Mouse (Mus musculus) hindbrain, embryonic 10.5 days (tissue): Measurements from ENCODE around the gene Net1. TPM values are rescaled to one million over a fixed set of nuclear protein-coding genes. Genes with fewer than 3 reads are reported as not detected.
"Not testable (repeated sequence)": the region's sequence is repeated elsewhere in the genome, so short reads cannot be mapped to it uniquely, and the experiment has no call there.

Experiments
- DNase-seq: peaks from one replicate; pipeline ENCODE4 v3.0.0-alpha.2; 2017; ENCODE audit warnings: low spot score
- H3K27ac ChIP-seq: fragments of 300-500 bp; sonication (generic); 2 replicates; pipeline ENCODE4 v1.5.1; 2016; ENCODE audit warnings: mild to moderate bottlenecking, moderate library complexity
- H3K27me3 ChIP-seq: fragments of 300-500 bp; sonication (generic); 2 replicates; pipeline ENCODE4 v1.6.1; 2016; ENCODE audit warnings: mild to moderate bottlenecking; ENCODE audit not compliant: poor library complexity, insufficient read depth, severe bottlenecking
- H3K36me3 ChIP-seq: fragments of 300-500 bp; sonication (generic); 2 replicates; pipeline ENCODE4 v1.6.1; 2016; ENCODE audit warnings: mild to moderate bottlenecking, moderate library complexity
- H3K4me1 ChIP-seq: fragments of 300-500 bp; sonication (generic); replicated peaks from 2 replicates; pipeline ENCODE4 v1.6.1; 2016; ENCODE audit warnings: mild to moderate bottlenecking
- H3K4me3 ChIP-seq: fragments of 300-500 bp; sonication (generic); 2 replicates; pipeline ENCODE4 v1.5.1; 2016; ENCODE audit warnings: mild to moderate bottlenecking, moderate library complexity
- H3K9me3 ChIP-seq: fragments of 300-500 bp; sonication (generic); 2 replicates; pipeline ENCODE4 v1.6.1; 2016; ENCODE audit warnings: mild to moderate bottlenecking, moderate library complexity
- WGBS: fragments of 180-500 bp; shearing (Covaris S2); methylation state at CpG from one replicate; pipeline ENCODE4 v1.1.7; 2016; 5-methylcytosine and 5-hydroxymethylcytosine counted together
- polyA plus RNA-seq: library from polyadenylated mRNA; unstranded; fragments of >200 nt; fragmentation: Nextera tagmentation; extraction: Ambion mirVana; gene quantifications from 2 replicates; pipeline ENCODE4 v1.2.1, GENCODE M21; 2016

Net1 gene
- polyA plus RNA-seq, 1 experiment from 2014 or later = 40.3 TPM

GRCm38 (mm10) chr13:3899301-3899700 is 18.7 kb downstream of the Net1 start:
- peaks cover 47% of the 10 kb centered on the region for H3K36me3 ChIP-seq
- 94% methylated on average over 9 of the region's 9 CpGs for WGBS

DNA sequence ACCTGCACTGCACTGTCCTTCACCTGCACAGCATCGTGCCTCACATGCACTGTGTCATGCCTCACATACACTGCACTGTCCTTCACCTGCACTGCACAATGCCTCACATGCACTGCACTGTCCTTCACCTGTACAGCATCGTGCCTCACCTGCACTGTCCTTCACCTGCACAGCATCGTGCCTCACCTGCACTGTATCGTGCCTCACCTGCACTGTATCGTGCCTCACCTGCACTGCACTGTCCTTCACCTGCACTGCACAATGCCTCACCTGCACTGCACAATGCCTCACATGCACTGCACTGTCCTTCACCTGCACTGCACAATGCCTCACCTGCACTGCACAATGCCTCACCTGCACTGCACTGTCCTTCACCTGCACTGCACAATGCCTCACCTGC is 19.8 kb downstream of the Net1 start:
- DNase-seq, H3K27me3 ChIP-seq, H3K27ac ChIP-seq, H3K9me3 ChIP-seq, H3K4me3 ChIP-seq, H3K4me1 ChIP-seq: not testable (repeated sequence)
- WGBS = 95% methylated on average over 5 of the region's 5 CpGs
- H3K36me3 ChIP-seq = peaks cover 43% of the 10 kb centered on the region

More at GRCm38 (mm10) chr13:3899301-3899700, 18.7 kb downstream of the Net1 start:
- no peak overlapping the region for H3K27ac ChIP-seq
- H3K4me1 ChIP-seq = no peaks in the 10 kb centered on the region
- no peaks in the 10 kb centered on the region for H3K9me3 ChIP-seq
- no peak for DNase-seq
- no peaks in the 10 kb centered on the region for H3K27me3 ChIP-seq
- no peak overlapping the region for H3K4me3 ChIP-seq

- Histone ChIP-seq H3K27ac (no peak overlapping the region), H3K9me3 (no peaks in the 10 kb centered on the region), H3K4me1 (peaks cover 14% of the 10 kb centered on the region; the same call in 1 of the 2 replicates), H3K27me3 (no peaks in the 10 kb centered on the region), H3K36me3 (peaks cover 39% of the 10 kb centered on the region), H3K4me3 (no peak overlapping the region)
- DNase-seq = peak; percentile 66
- 45% methylated on average over 5 of the region's 5 CpGs for WGBS
Observed at GRCm38 (mm10) chr13:3896913-3897312, 21.1 kb downstream of the Net1 start.

DNA sequence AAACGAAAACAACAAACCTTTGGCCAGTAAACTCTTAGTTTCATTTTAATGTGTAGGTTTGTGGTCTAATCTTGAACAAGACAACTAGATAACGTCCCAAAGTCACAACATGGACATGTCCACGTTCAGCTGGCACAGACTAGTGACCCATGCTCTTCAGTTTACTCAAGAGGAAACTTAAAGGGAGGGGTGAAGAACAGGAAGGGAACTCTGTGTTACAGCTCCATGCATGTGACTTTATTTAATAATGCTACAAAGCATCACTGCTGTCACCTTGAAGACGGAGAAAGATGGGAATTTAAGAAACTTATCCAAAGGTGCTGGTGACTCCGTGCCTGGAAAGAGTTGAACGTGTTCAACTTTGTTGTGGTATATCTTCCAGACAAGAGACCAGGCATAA is 22.0 kb downstream of the Net1 start:
- Histone ChIP-seq H3K36me3 (peaks cover 39% of the 10 kb centered on the region), H3K9me3 (no peaks in the 10 kb centered on the region), H3K27me3 (no peaks in the 10 kb centered on the region), H3K4me3 (no peak overlapping the region), H3K27ac (no peak overlapping the region), H3K4me1 (peaks cover 20% of the 10 kb centered on the region; the same call in 1 of the 2 replicates)
- DNase-seq = no peak
- WGBS = 93% methylated on average over 6 of the region's 6 CpGs

- Histone ChIP-seq H3K9me3 (no peaks in the 10 kb centered on the region), H3K4me3 (no peak overlapping the region), H3K27me3 (no peaks in the 10 kb centered on the region), H3K4me1 (peaks cover 20% of the 10 kb centered on the region; the same call in 1 of the 2 replicates), H3K27ac (no peak overlapping the region), H3K36me3 (peaks cover 36% of the 10 kb centered on the region)
- DNase-seq = no peak
- 84% methylated on average over 8 of the region's 8 CpGs for WGBS
Observed at GRCm38 (mm10) chr13:3895397-3895980, 22.5 kb downstream of the Net1 start.

- Histone ChIP-seq H3K27ac (no peak overlapping the region), H3K36me3 (peaks cover 31% of the 10 kb centered on the region), H3K4me1 (peaks cover 20% of the 10 kb centered on the region; the same call in 1 of the 2 replicates), H3K4me3 (no peak overlapping the region), H3K9me3 (no peaks in the 10 kb centered on the region), H3K27me3 (no peaks in the 10 kb centered on the region)
- no peak for DNase-seq
- WGBS = 81% methylated on average over 8 of the region's 8 CpGs
Observed at GRCm38 (mm10) chr13:3894549-3894948, 23.5 kb downstream of the Net1 start.

- Histone ChIP-seq H3K4me1 (peaks cover 20% of the 10 kb centered on the region; the same call in 1 of the 2 replicates), H3K27ac (peak overlapping the region; percentile 85), H3K9me3 (no peaks in the 10 kb centered on the region), H3K4me3 (peak overlapping the region; percentile 58), H3K27me3 (no peaks in the 10 kb centered on the region), H3K36me3 (peaks cover 26% of the 10 kb centered on the region)
- under 1% methylated on average over 35 of the region's 35 CpGs for WGBS
- DNase-seq = peak; percentile 91
Observed at GRCm38 (mm10) chr13:3893126-3893734, 24.8 kb downstream of the Net1 start.

DNA sequence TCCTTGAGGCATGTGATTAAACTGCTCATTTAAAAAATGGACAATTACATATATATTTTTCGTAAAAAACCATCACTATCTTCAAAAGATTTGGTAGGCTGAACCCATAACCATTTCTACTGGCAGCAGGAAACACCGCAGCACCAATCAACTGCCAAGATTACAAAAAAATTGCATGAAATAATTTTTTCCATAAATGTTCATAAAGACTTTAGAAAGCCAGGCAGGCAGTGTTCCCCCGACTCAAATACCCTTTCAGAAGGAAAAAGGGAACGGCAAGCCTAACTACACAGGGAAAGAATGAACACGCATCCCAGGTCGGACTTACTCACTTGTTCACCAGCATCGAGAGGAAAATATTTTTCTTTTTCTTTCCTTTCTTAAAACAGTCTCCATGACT is 25.4 kb downstream of the Net1 start:
- Histone ChIP-seq H3K36me3 (peaks cover 28% of the 10 kb centered on the region), H3K27me3 (no peaks in the 10 kb centered on the region), H3K4me1 (peaks cover 20% of the 10 kb centered on the region; the same call in 1 of the 2 replicates), H3K27ac (peak overlapping the region; percentile 85), H3K9me3 (no peaks in the 10 kb centered on the region), H3K4me3 (peak overlapping the region; percentile 58)
- 20% methylated on average over 7 of the region's 7 CpGs for WGBS
- no peak for DNase-seq

GRCm38 (mm10) chr13:3891479-3892087 is 26.4 kb downstream of the Net1 start:
- Histone ChIP-seq H3K27me3 (no peaks in the 10 kb centered on the region), H3K4me1 (peaks cover 20% of the 10 kb centered on the region; the same call in 1 of the 2 replicates), H3K36me3 (peaks cover 38% of the 10 kb centered on the region), H3K27ac (no peak overlapping the region), H3K9me3 (no peaks in the 10 kb centered on the region), H3K4me3 (peak overlapping the region; percentile 58)
- no peak for DNase-seq
- 63% methylated on average over 8 of the region's 8 CpGs for WGBS

GRCm38 (mm10) chr13:3890061-3890460 is 28.0 kb downstream of the Net1 start:
- 59% methylated on average over 8 of the region's 8 CpGs for WGBS
- Histone ChIP-seq H3K27ac (no peak overlapping the region), H3K4me3 (no peak overlapping the region), H3K36me3 (peaks cover 44% of the 10 kb centered on the region), H3K9me3 (no peaks in the 10 kb centered on the region), H3K27me3 (no peaks in the 10 kb centered on the region), H3K4me1 (peaks cover 20% of the 10 kb centered on the region; the same call in 1 of the 2 replicates)
- DNase-seq = no peak

DNA sequence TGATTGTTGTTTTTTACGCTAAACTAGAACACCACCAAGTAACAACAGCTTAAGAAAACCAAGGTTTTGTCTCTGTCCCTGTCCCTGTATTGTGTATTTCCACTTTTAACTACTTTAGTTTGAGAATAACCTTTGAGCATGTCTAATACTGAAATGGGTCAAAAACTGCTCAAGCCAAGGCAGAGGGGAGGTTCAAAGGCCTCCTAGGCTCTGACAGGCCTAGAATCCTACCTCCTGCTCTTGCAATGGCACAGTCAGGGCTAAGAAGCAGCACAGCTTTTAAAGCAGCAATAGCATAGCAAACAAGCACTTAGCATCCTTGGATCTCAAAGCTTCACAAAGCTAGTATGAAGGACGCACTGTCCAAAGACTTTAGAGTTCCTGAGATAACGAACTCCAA is 28.9 kb downstream of the Net1 start:
- DNase-seq = no peak
- Histone ChIP-seq H3K36me3 (peaks cover 47% of the 10 kb centered on the region), H3K4me1 (peaks cover 20% of the 10 kb centered on the region; the same call in 1 of the 2 replicates), H3K4me3 (no peak overlapping the region), H3K27me3 (no peaks in the 10 kb centered on the region), H3K9me3 (no peaks in the 10 kb centered on the region), H3K27ac (no peak overlapping the region)
- 94% methylated on average over 3 of the region's 3 CpGs for WGBS

GRCm38 (mm10) chr13:3886663-3887062 is 31.4 kb downstream of the Net1 start:
- H3K4me3 ChIP-seq = no peak overlapping the region
- H3K9me3 ChIP-seq = no peaks in the 10 kb centered on the region
- DNase-seq = no peak
- H3K27me3 ChIP-seq = no peaks in the 10 kb centered on the region
- no peak overlapping the region for H3K27ac ChIP-seq
- 93% methylated on average over 7 of the region's 7 CpGs for WGBS
- peaks cover 3% of the 10 kb centered on the region; the same call in 1 of the 2 replicates for H3K4me1 ChIP-seq
- peaks cover 63% of the 10 kb centered on the region for H3K36me3 ChIP-seq

DNA sequence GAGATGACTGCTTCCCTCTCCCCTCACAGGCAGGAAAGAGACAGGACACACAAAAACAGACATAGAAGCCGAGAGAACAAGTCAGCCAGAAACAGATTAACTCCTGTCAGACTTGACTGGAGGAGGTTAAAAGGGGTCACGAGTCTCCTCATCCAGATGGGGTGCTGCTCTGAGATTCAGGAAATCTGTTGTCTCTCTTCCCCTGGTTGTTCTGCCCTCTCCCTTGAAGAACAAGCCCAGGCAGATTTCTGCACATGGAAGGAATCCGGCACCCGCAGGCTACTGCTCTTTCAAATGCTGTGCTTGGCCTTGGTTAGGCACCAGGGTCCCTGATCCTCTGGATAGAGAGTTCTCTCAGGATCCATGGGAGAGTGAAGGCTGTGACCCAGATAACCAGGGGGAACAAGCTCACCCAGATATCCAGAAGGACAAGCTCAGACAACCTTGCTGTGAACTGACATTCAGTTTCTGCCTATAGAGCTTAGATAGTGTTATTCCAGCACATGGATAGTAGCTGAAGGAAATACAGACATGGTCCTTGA is 40.3 kb downstream of the Net1 start:
- H3K36me3 ChIP-seq = peaks cover 21% of the 10 kb centered on the region
- 51% methylated on average over 4 of the region's 4 CpGs for WGBS
- H3K27me3 ChIP-seq = no peaks in the 10 kb centered on the region
- 0 out of 2 replicates have a peak overlapping the region, but pooled peaks have one; percentile 6 for H3K27ac ChIP-seq
- no peak overlapping the region for H3K4me3 ChIP-seq
- peaks cover 10% of the 10 kb centered on the region for H3K4me1 ChIP-seq
- DNase-seq = no peak
- H3K9me3 ChIP-seq = no peaks in the 10 kb centered on the region
